Mouse (Mus musculus) left cerebral cortex, postnatal 25 days (tissue): ENCODE data around the gene 1700093K21Rik. TPM values are rescaled to one million over a fixed set of nuclear protein-coding genes. Genes with fewer than 3 reads are reported as not detected.

Experiments used
- microRNA-seq, 2 experiments: library from miRNA; unstranded; fragments of <30 nt; microRNA quantifications; one replicate each; pipeline ENCODE4 v1.2.0; 2022
- total RNA-seq, 2 experiments: library from RNA; stranded (reverse); gene quantifications; 2 replicates each; pipeline ENCODE4 v1.2.3; 2021

Gene 1700093K21Rik
- total RNA-seq, 2 experiments from 2014 or later, result not detected

Small RNAs within 50 kb of the gene (microRNA-seq; reads per million reads assigned to microRNA genes)
- gene Gm47279, result 0 to 0.34 reads per million in 2 experiments

Other genes starting within 250 kb of the 1700093K21Rik start
- 100 to 1,000 TPM; 104 to 105 TPM for gene Usp34, start 214.3 kb downstream of the 1700093K21Rik start, total RNA-seq
- gene Ahsa2, start 23.1 kb downstream of the 1700093K21Rik start, total RNA-seq, result 10 to 100 TPM; 38.3 to 47.9 TPM
- 10 to 100 TPM; 37.9 to 40.3 TPM for gene 0610010F05Rik, start 112.5 kb upstream of the 1700093K21Rik start, total RNA-seq
- gene Pus10, start 144.5 kb upstream of the 1700093K21Rik start, total RNA-seq, result 10 to 100 TPM; 16.0 to 19.6 TPM
- gene Pex13, start 144.8 kb upstream of the 1700093K21Rik start, total RNA-seq, result 10 to 100 TPM; 25.9 to 26.5 TPM
- gene Rel, start 249.8 kb upstream of the 1700093K21Rik start, total RNA-seq, result 1 to 10 TPM; 3.5 to 3.8 TPM